Mouse (Mus musculus) CH12F3 (cell line): ENCODE data around the gene Antxr2.

Experiments
- in situ Hi-C: fragments of 300-500 bp; cut with MboI; formaldehyde crosslinking; loops from 2 replicates; pipeline ENCODE4 v1.14.3; 2020; ENCODE audit warnings: low sequenced_read_pairs

The Antxr2 gene

DNA sequence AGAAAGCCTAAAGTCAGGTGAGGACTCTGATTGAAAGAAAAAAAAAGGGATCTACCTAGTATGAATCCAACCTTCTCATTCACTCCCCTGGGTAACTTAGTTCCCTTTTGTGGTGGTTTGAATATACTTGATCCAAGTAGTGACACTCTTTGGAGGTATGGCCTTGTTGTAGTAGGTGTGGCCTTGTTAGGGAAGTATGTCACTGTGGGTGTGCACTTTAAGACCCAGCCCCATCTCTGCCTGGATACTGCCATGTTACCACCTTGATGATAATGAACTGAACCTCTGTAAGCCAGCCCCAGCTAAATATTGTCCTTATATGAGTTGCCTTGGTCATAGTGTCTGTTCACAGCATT lies 190.9 kb downstream of the Antxr2 start:
- in situ Hi-C loops, result no loop called here

- in situ Hi-C loops, result no loop called here
Measured at GRCm38 (mm10) chr5:97839271-97839923, 191.4 kb downstream of the Antxr2 start.

- in situ Hi-C loops, result no loop called here
Measured at GRCm38 (mm10) chr5:97837333-97837732, 193.5 kb downstream of the Antxr2 start.

DNA sequence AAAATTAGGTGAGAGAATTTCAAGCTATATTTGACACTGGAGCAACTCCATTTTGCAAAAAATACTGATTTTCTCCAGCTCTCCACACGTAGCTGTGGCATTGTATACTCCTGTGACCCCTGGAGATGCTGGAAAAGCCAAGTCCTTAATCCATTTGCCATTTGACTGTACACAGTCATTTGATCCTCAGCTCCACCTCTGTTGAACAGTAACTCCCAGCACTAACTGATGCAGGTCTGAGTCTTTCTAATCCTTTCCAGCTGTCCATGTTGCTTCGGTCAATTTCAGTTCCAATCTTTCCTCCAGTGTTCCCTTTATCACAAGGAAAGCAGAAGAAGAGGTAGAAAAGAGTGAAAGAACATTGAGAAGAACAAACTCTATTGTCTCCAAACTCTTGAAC lies 195.4 kb downstream of the Antxr2 start:
- in situ Hi-C loops, result no loop called here

- in situ Hi-C loops, result no loop called here
Measured at GRCm38 (mm10) chr5:97834770-97835169, 196.1 kb downstream of the Antxr2 start.
